Mouse (Mus musculus) left cerebral cortex, postnatal 36 days (tissue): Measurements from ENCODE around the gene Trim2. TPM values are rescaled to one million over a fixed set of nuclear protein-coding genes. Genes with fewer than 3 reads are reported as not detected.

Experiments used
- DNase-seq, 2 experiments: peaks; one replicate each; pipeline ENCODE4 v3.0.0; 2021 to 2022; ENCODE audit warnings: low spot score in 2 of 2, mixed read lengths in 1 of 2
- intact Hi-C: fragments of 180-260 bp; cut with DNase I; formaldehyde crosslinking; loops from one replicate; pipeline ENCODE4 v1.15.1; 2025
- total RNA-seq, 2 experiments: library from RNA; stranded (reverse); gene quantifications; 2 replicates each; pipeline ENCODE4 v1.2.3; 2021

Trim2 gene
- total RNA-seq, 2 experiments from 2014 or later, result 246 to 252 TPM

DNA sequence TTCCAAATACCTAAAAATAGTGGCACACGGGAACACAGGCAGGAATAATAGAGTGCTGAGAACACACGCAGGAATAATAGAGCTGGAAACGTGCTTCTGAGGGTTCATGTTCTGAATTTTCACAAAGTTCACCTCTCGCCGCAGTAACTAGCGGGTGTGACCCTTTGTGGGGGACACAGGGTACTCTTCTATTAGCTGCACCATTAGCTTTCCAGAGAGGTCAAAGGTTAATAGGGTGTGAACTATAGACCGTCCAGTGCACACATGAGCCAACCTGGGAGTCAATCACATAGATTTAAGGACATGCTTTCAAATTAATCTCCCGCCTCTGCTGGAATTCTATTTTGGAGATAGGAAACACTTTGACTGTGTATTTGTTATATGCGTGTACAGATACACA lies 11.9 kb downstream of the Trim2 start:
- no peak for DNase-seq
- intact Hi-C loops, result no loop called here

DNA sequence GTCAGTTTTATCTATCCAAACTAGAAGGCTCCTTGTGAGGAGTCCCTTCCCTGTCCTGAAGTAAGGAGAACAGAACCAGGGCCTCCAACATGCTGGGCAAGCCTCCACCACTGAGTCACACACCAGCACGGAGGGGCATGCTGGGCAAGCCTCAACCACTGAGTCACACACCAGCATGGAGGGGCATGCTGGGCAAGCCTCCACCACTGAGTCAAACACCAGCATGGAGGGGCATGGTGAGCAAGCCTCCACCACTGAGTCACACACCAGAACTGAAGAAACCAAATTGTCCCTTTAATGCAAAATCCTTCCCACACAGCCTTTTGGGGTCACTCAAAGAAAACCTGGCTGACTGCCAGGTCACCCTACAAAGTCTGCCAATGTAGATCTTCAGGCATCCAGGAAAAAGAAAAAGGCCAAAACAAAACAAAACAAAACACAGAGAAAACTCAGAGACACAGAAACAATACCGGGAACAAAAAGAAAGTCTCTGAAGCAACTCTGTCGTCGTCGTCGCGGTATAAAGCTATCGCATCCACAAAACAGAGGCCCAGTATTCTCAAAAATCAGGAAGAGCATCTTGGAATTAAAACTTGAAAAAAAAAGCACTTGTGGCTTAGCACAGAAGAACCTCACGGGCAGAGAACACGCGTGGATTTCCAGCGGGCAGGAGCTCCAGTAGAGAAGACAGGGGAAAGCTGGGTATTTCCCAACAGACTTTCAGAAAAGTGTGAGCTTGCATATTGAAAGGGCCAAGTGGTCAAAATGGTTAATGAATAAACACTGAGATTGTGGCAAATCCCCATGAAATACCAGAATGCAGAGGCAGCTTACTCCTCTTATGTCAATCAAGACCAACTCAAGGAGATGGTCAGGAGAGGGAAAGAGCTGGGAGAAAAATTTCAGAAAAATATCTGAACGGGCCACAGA lies 12.7 kb downstream of the Trim2 start:
- intact Hi-C loops, result no loop called here
- DNase-seq, result no peak

DNA sequence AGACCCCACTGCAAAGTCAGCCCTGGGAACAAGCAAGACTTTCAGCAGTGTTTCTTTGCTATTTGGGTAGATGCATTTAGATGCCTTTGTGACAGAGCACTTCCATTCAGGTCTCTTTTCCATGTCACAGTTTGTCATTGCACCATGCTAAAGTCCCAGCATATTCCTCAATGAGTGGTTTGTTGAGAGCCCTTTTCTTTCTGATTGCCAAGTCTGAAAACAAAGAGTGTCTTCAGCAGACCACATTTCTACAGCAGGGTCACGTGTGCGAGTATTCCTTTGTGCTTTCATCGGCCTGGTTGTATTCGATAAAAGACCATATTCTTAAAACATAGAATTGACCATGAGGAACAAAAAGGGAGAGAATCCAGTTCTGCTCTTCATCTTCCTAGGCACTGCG lies 14.4 kb downstream of the Trim2 start:
- intact Hi-C loops, result no loop called here
- DNase-seq, result no peak

DNA sequence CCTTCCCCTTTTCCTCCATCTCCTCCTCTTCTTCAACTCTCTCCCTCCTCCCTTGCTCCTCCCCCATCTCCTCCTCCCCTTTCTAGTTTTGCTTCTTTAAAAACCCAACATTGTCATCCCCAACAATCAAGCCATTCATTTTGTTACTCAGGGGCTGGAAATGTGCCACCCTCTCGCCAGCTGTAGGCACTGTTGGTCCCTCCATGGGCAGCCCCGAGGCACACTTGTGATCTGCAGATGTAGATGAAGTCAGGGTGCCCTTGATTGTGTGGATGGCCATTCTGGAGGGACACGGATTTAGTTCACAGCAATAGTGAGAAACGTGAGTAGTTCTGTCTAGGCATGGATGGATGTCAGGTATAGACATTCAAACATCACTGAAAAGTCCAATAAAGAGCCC lies 17.7 kb downstream of the Trim2 start:
- DNase-seq, result no peak
- intact Hi-C loops, result no loop called here

DNA sequence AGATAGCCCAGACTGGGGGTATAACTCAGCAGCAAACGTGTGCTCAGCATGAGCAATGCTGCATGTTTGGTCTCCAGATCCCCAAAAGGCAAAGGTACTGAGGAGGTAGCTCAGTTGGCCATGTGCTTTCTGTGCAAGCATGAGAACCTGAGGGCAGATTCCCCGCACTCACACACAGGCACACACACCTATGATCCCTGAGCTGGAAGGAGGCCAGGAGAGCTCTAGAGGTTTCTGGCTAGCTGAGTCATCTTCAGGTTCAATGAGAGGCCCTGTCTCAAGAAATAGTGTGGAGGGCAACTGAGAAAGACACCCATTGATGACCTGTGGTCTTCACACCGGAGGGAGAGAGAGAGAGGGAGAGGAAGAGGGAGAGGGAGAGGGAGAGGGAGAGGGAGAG lies 19.4 kb downstream of the Trim2 start:
- intact Hi-C loops, result no loop called here
- no peak for DNase-seq

DNA sequence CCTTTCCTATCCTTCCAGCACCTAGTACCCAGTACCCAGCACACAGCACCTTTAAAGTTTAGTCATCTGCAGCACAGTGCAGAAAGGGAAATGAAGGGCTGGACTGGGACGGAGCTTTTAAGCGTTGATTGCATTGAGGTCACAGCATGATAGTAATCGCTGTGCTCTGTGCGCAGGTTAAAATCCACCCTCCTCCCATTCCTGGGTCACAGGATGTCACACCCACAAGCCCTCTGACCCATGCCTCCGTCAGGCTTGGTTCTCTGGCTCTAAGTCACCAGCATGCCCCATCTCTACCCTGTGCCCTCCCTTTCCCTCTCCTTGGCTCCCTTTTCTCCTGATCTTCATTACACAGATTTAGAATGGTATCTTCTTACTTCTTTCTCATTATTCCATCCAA lies 20.4 kb downstream of the Trim2 start:
- no peak for DNase-seq
- intact Hi-C loops, result no loop called here

DNA sequence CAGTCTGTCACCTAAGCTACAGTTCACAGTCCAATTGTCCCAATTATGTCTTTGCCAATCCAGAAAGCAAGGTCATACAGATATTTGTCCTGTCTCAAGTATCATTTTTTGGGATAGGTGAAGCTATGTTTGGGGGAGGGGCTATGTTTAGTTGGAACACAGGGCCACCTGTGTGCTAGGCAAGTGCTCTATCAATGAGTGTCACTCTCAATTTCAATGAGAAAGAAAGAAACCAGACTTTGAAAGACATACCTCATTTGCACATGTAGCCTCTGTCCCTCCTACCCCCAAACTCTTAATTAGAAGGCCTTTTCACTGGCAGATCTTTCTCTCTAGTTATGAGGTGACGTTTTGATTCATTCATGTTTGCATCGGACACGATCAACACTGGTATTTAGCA lies 21.9 kb downstream of the Trim2 start:
- no peak for DNase-seq
- intact Hi-C loops, result no loop called here

DNA sequence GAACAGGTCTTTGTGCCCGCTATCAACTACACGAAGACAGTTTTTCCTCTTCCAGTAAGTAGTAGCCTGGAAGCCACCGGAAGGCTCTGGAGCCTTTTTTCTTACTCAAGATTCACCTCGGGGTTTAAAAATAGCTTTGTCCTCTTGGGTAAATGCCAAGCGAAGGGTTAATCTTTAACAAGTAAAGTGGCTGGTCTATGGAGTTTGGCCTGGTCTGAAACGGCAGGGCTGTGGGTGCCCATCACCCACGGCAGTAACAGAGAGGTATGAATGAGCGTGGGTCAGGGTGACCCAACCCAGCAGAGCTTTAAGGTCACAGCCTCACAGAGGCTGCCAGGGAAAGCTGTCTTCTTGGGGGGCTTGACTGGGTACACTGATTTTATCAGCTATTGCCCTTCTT lies 23.2 kb downstream of the Trim2 start:
- intact Hi-C loops, result no loop called here

DNA sequence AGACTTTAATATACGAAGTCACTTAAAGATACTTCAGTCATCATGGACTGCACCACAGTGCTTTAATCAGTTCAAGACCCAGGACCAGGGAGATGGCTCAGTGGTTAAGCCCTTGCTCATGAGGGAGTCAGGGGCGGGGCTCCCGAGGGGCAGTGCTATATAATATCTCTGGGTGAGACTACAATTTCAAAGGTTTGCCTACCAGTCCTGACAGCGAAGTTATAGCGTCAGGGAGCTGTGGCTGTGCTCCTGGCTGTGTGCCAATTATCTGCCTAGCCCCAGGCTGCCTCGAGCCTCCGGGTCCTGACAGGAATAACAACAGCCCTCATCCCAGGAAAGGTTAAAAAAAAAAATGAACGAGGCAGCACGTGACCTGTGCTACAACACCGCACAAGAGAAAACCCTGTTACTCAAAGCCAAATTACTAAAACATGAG lies 24.7 kb downstream of the Trim2 start:
- intact Hi-C loops, result no loop called here
- no peak for DNase-seq

More for the DNA sequence above, 23.2 kb downstream of the Trim2 start:
- no peak for DNase-seq

DNA sequence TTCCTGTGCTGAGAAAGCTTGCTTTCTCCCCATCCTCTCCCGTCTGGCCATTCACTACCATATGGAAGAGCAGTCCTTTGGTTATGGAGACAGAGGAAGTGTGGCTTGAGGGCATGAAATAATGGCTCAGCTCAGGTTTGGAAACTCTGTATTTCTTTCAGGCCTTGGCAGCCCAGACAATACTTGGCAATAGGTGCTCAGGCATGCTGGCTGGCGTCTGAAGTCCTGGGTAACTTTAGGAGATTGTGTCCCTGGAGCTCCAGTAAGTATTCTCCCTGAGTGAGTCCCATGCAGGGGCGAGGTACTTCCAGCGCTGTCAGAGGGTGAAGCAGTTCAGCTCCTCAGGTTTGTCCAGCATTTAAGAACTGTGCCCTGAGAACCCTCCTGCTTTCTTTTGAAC lies 27.9 kb downstream of the Trim2 start:
- intact Hi-C loops, result no loop called here
- DNase-seq, result no peak

DNA sequence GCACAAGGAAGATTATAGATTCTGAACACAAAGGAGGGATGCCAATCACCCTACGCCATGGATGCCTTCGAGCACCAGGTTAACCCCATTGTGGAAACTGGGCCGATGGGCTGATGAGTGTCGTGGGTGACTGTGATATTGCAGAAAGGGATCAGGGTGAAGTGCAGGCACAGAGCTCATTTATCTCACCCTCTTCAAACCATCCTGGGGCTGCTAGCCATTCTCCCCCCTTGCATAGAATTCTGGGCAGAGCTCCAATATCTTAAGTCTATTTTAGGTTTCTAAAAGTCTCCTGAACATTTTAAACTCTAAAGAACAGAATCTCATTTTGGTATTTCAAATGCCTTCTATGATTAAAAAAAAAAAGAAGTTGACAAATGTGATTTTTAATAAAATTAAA lies 31.6 kb downstream of the Trim2 start:
- DNase-seq, result no peak
- intact Hi-C loops, result no loop called here

DNA sequence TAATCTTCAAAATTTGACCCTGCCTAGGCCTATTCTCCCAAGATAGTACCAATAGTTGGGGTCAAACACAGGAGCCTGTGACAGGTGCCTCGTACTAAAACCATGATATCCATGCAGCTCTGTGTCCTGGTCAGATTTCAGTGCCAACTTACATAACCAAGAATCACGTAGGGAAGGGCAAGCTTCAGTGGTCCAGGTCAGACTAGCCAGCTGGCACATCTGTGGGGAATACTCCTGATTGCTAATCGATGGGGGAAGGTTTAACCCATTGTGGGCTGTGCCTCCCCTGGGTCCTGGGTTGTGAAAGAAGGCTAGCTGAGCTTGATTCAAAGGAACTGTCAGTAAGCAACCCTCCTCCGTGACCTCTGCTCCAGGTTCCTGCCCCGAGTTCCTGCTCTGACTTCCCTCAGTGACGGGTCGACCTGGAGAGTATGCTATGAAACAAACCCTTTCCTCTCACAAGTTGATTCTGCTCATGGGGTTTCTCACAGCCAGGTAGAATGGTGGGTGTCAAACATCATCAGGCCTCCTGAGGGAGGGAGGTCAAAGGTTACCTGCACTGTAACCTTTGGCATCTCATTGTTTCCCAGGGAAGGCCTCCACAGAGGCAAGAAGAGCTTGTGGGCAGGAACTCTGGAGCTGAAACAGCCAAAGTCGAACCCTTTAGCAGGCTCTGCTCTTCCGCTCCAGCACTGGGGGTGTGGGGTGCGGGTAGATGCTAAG lies 34.2 kb downstream of the Trim2 start:
- DNase-seq, result no peak
- intact Hi-C loops, result no loop called here

DNA sequence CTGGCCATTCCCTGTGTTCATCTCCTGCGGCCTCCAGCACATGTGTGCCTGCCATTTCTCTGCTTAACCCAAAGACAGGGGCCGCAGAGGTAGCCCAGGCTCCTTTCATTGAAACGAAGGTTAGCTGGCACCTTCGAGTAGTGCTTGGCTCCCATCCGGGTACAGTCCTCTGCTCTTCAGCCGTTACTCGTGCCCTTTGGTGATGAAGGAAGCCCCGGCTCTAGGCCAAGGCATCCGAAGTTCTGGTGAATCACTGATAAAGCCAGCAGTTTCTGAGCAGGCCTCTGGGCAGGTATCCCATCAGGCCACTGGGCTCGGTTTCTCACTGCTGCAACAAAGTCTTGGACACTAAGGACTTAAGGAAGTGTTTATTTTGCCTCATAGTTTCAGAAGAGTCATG lies 34.9 kb downstream of the Trim2 start:
- intact Hi-C loops, result no loop called here
- DNase-seq, result no peak

DNA sequence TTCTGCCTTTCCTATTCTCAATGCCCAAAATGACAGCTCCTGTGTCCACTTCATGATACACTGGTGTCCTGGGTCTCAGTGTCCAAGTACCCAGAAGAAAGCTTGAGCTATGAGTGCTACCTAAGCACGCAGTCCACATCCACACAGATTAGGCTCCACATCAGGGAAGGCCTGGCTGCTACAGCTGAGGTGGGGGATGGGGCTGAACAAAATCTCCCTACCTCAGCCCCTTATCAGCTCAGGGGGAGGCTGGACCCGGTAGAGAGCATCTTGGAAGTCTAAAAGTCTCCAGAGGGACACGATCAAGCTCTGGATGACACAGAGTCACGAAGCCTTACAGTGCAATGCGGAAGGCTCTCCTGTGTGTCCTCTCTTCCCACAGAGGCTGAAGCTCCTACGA lies 35.6 kb downstream of the Trim2 start:
- intact Hi-C loops, result no loop called here
- no peak for DNase-seq

DNA sequence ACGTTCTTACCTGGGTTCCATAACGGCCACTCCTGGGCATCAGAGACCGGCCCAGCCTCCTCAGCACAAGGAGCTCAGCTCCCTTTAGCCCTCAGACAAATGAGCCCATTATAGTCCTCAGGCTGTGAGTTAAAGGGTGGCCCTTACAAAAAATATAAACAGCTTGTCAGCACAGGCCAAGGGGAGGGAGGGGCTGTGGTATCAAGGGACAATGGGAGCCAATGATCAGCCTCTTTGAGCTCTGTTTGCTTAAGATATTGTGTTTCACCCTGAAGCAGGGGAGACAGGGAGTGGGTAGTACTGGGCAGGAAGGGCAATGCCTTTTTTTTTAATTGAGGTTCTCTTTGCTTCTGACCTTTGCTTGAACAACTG lies 36.1 kb downstream of the Trim2 start:
- intact Hi-C loops, result no loop called here
- DNase-seq, result no peak

DNA sequence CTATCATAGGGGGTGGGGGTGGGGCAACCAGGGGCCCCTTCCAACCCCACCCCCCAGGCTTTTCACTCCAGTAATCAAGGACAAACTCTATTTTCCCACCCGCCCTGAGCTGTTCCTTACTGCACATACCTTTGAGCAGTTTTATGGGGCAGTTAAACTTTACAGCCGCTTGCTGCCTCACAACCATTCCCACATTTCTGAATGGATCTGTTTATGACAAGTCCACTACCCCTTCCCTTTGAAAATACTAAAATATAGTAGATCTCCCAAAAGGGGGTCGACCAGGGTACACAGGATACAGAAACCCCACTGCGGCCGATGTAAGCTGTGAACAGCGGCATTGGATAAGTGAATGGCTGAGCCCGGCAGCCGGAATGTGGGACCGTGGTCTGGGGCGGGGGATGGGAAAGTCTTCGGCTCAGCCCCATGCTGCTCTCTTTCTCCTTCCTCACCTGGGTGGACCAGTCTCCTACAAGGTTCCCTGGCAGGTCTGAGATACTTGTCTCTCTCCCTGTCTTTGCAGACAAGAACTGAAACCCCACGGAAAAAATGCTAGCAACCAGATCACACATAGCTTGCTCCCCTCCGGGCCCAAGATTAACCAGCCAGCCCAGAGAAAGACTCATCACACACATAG lies 36.6 kb downstream of the Trim2 start:
- no peak for DNase-seq
- intact Hi-C loops, result no loop called here

DNA sequence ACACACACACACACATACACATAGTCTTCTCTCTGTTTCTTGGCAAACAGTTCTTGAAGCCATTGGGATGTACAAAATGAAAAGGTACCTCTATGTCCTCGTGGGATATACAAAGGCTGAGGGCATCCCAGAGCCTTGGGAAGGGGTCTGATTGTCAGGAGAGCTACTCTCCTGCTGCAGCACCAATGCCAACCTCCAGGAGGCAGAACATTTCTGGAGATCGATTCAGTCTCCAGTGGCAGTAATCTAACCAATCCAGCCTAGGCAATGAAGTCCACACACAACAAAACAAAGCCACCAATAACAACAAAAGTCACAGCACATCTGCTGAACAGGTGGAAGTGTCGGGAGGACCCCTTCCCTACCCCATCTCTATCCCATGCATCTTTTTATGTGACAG lies 38.2 kb downstream of the Trim2 start:
- no peak for DNase-seq
- intact Hi-C loops, result no loop called here

DNA sequence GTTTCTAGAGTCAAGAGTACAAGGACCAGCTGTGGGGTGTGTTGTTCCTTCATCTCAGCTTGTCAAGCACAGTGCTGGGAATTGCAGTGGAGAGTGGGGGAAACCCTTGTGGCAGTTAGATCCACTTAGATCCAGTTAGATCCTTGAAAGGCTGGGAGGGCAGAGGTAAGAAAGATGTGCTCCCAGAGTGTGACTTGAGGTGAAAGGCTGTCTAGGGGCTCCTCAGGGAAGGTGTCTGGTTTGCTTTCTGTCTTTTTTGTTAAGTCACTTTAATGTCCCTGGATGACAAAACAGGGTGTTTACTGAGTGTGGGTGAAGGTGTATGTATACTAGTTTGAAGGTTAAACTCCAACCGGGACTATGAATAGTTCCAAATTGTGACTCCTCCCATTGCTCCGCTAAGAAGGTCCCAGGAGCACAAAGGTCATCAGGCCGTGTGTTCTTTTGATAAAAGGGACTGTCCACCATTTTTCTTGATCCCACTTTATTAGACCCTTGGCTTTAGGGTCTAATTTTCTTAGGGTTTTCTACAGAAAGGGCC lies 40.2 kb downstream of the Trim2 start:
- no peak for DNase-seq
- intact Hi-C loops, result no loop called here

DNA sequence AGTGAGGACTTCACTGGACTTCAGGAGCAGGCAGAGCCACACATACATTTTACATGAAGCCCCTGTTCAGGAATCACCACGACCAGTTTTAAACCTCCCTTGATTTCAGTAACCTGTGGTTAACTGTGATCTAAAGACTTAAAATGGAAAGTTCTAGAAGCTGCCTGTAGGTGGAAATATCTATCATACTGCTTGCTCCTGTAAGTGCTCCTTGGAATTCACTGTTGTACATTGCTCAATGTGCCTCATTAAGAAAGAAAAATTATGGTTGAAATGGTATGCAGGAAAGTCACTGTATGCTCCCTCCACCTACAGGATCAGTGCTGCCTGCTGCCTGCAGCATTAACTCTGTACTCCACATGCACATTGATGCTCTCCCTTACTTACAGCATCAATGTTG lies 41.6 kb downstream of the Trim2 start:
- DNase-seq, result no peak
- intact Hi-C loops, result no loop called here

DNA sequence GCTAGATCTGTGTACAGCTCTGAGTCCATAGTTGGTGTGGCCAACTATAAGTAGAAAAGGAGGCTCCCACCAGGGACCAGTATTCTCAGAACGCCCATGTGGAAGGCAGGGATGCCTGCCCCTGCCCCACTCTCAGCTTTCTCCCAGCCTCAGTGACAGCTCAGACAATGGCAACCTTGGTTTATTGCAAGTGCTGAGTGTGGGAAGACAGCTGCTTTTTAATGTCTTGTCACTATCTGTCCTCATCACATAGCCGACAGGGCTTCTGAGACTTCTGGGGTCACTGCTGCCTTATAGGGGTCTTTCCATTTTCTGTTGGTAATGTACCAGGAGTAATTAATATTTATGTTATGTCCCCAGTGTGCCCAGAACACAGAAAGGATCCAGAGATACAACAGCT lies 42.3 kb downstream of the Trim2 start:
- no peak for DNase-seq
- intact Hi-C loops, result no loop called here
